Mouse (Mus musculus) lung, postnatal 0 days (tissue): ENCODE results near the gene Meis2. TPM values are rescaled to one million over a fixed set of nuclear protein-coding genes. Genes with fewer than 3 reads are reported as not detected.

Source experiments
- ATAC-seq: fragments of 200-750 bp; cut with Nextera tagmentation; 2 replicates; pipeline ENCODE4 v1.8.0; 2017; ENCODE audit warnings: moderate library complexity
- DNase-seq: peaks from one replicate; pipeline ENCODE4 v3.0.0-alpha.2; 2016; ENCODE audit warnings: low spot score
- H3K27ac ChIP-seq: fragments of 300-500 bp; sonication (generic); 2 replicates; pipeline ENCODE4 v1.5.1; 2014; ENCODE audit warnings: antibody characterized with exemption, mild to moderate bottlenecking, low read length, mixed read lengths
- H3K27me3 ChIP-seq: fragments of 300-500 bp; sonication (generic); replicated peaks from 2 replicates; pipeline ENCODE4 v1.6.1; 2014; ENCODE audit warnings: low read length, mixed read lengths; ENCODE audit not compliant: insufficient read depth
- H3K36me3 ChIP-seq: fragments of 300-500 bp; sonication (generic); 2 replicates; pipeline ENCODE4 v1.6.1; 2014; ENCODE audit warnings: low read length, mixed read lengths; ENCODE audit not compliant: insufficient read depth
- H3K4me1 ChIP-seq: fragments of 300-500 bp; sonication (generic); 2 replicates; pipeline ENCODE4 v1.6.1; 2014; ENCODE audit warnings: antibody characterized with exemption, low read depth, low read length, mixed read lengths; ENCODE audit not compliant: insufficient read depth
- H3K4me2 ChIP-seq: fragments of 300-500 bp; sonication (generic); replicated peaks from 2 replicates; pipeline ENCODE4 v1.6.1; 2014; ENCODE audit warnings: low read depth, mild to moderate bottlenecking, low read length, moderate library complexity, mixed read lengths
- H3K4me3 ChIP-seq: fragments of 300-500 bp; sonication (generic); 2 replicates; pipeline ENCODE4 v1.5.1; 2014; ENCODE audit warnings: low read depth, low read length
- H3K9ac ChIP-seq: fragments of 300-500 bp; sonication (generic); replicated peaks from 2 replicates; pipeline ENCODE4 v1.6.1; 2014; ENCODE audit warnings: low read depth, mild to moderate bottlenecking
- H3K9me3 ChIP-seq: fragments of 300-500 bp; sonication (generic); 2 replicates; pipeline ENCODE4 v1.6.1; 2016; ENCODE audit warnings: low read length, mixed read lengths
- CTCF ChIP-seq: IDR thresholded peaks from 2 replicates; pipeline ENCODE4 v1.5.1; 2016; ENCODE audit warnings: antibody characterized with exemption, mild to moderate bottlenecking
- EP300 ChIP-seq: IDR thresholded peaks from 2 replicates; pipeline ENCODE4 v1.6.1; 2016; ENCODE audit warnings: antibody characterized with exemption, mild to moderate bottlenecking, control low read depth
- WGBS: fragments of 180-500 bp; shearing (Covaris S2); extraction: QIAGEN DNeasy Blood & Tissue Kit; methylation state at CpG from one replicate; pipeline ENCODE4 v1.1.7; 2014; 5-methylcytosine and 5-hydroxymethylcytosine counted together
- polyA plus RNA-seq: library from polyadenylated mRNA; unstranded; fragments of >200 nt; fragmentation: Nextera tagmentation; extraction: Ambion mirVana; gene quantifications from 2 replicates; pipeline ENCODE4 v1.2.1, GENCODE M21; 2015

The Meis2 gene
- polyA plus RNA-seq, 1 experiment from 2014 or later: 12.0 TPM

DNA sequence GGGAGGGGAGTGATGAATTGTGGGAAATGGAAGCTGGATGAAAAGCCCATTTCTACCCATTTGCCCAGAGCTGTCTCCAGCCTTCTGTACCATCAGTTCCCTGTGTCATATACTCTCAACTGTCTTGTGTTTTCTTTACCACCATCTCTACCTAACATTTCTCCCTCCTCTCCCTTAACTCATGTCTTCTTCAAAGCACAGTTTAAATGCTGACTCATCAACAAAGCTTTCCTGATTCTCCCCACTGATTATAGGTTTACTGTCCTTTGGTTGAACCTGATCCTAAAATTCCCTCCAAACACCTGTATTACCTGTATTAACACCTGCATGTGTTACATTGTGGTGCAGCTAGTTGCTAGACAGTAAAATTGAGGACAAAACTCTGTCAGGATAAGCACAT, 222.8 kb downstream of the Meis2 start:
- no peaks in the 10 kb centered on the region for H3K4me1 ChIP-seq
- no peaks in the 10 kb centered on the region for H3K9me3 ChIP-seq
- ATAC-seq (no peak), DNase-seq (no peak)
- H3K4me3 ChIP-seq: no peak overlapping the region
- H3K9ac ChIP-seq: no peak overlapping the region
- no peak overlapping the region for H3K27ac ChIP-seq
- H3K27me3 ChIP-seq: no peaks in the 10 kb centered on the region
- H3K4me2 ChIP-seq: no peak overlapping the region
- TF ChIP-seq CTCF (no peak), EP300 (no peak)
- H3K36me3 ChIP-seq: no peaks in the 10 kb centered on the region

DNA sequence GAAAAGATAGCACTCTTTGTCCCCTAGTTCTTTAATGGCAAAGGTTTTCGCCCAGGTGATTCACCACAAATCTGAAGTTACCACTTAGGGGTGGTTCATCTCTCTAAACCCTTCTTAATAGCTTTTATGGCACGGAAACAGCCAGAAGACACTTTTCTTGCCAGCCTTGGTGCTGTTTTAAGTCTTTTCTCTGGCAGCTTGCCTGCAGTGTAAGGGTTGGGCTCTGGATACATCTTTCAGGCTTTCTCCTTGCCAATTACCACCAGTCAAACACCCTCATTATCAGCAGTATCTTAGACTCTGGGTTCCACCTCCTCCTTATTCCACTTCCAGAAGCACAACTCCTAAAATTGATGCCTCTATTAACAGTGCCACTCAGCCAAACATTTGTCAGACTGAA, 229.6 kb downstream of the Meis2 start:
- Histone ChIP-seq H3K27ac (no peak overlapping the region), H3K4me1 (no peaks in the 10 kb centered on the region), H3K4me3 (no peak overlapping the region), H3K36me3 (no peaks in the 10 kb centered on the region), H3K27me3 (no peaks in the 10 kb centered on the region), H3K9ac (no peak overlapping the region), H3K9me3 (no peaks in the 10 kb centered on the region), H3K4me2 (no peak overlapping the region)
- 75% methylated on average over 2 of the region's 2 CpGs for WGBS
- ATAC-seq (no peak), DNase-seq (no peak)
- TF ChIP-seq EP300: no peak
- TF ChIP-seq CTCF: no peak

DNA sequence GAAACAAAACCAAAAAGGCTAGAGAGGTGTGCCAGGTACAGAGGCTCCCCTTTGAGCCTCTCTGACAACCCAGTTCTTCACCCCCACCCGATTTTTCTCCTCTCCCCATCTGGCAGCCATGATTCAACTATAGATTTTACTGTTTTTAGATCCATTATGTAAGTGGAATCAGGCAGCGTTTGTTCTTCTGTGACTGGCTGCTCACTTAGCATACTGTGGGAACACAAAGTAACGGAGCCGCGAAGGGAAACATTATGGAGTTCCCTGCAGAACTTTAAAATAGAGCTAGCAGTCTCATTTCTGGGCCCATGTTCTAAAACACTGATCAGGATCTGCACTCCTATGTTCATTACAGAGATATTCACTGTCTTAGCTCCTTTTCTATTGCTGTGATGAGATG, 243.3 kb downstream of the Meis2 start:
- Histone ChIP-seq H3K27ac (no peak overlapping the region), H3K9me3 (no peaks in the 10 kb centered on the region), H3K4me3 (no peak overlapping the region), H3K36me3 (no peaks in the 10 kb centered on the region), H3K4me2 (no peak overlapping the region), H3K9ac (no peak overlapping the region), H3K4me1 (no peaks in the 10 kb centered on the region), H3K27me3 (no peaks in the 10 kb centered on the region)
- TF ChIP-seq EP300 (no peak), CTCF (no peak)
- WGBS: 91% methylated on average over 5 of the region's 5 CpGs
- DNase-seq: no peak
- ATAC-seq: no peak

DNA sequence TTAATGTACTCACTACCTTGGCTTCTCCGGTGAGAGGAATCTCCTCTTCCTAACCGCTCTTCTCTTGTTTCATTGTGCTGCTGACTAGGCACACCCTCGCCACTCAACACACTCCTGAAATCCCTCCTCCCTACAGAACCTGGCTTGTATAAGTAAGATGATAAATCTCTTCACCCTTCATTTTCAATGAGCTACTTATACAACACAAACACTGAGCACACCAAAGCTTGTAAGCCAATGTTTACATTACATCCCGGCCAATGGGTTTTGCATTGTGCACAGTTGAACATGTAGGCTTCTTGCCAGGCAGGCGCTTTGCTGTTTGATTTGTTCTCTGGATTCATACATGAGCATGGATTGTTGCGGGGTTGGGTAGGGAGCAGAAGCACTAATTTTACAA, 247.7 kb downstream of the Meis2 start:
- H3K4me2 ChIP-seq: no peak overlapping the region
- no peaks in the 10 kb centered on the region for H3K36me3 ChIP-seq
- ATAC-seq: peak; percentile 68
- no peak overlapping the region for H3K4me3 ChIP-seq
- H3K9me3 ChIP-seq: no peaks in the 10 kb centered on the region
- no peaks in the 10 kb centered on the region for H3K4me1 ChIP-seq
- WGBS: 25% methylated on average over 6 of the region's 6 CpGs
- TF ChIP-seq CTCF (no peak), EP300 (no peak)
- H3K9ac ChIP-seq: no peak overlapping the region
- no peaks in the 10 kb centered on the region for H3K27me3 ChIP-seq
- H3K27ac ChIP-seq: no peak overlapping the region
- DNase-seq: peak; percentile 56

DNA sequence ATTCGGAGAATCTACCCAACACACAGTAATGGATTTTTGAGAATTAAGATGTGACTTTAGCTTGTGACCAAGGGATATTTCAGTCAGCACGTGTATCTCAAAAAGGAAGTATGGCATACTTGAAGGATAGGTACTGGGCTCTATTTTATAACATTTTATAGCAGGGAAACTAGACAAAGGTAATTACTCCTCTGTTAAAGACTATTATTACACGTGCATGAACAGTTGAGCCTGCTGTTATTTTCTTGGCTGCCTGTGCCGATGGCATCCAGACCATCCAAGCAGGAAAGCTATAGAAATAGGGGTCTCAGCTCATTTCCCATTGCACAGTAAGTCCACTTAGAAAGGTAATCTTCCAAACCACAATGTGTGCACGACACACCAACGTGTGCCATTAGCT, 251.9 kb downstream of the Meis2 start:
- WGBS: 64% methylated on average over 6 of the region's 6 CpGs
- no peak for DNase-seq
- Histone ChIP-seq H3K27ac (no peak overlapping the region), H3K9ac (no peak overlapping the region), H3K4me2 (no peak overlapping the region), H3K27me3 (no peaks in the 10 kb centered on the region), H3K36me3 (no peaks in the 10 kb centered on the region), H3K4me3 (no peak overlapping the region), H3K4me1 (no peaks in the 10 kb centered on the region), H3K9me3 (no peaks in the 10 kb centered on the region)
- TF ChIP-seq EP300 (no peak), CTCF (no peak)
- no peak for ATAC-seq

DNA sequence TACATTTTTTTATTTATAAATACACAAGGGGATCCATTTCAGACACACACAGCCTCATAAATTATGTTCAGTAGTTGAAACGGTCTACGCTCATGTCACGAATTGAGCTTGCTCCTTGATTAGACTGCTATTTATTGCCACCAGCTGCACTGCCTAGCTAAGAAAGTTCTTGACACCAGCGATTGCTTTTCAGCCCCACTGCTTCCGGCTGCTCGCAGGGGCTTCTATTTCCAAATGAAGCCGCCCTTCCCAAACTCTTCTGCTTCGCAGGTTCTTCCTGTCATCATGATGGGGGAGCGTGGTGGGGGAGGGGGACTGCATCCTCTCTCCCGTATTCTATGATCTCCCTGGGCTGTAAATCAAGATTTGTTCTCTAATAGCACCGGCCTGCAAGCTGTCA, 252.3 kb downstream of the Meis2 start:
- Histone ChIP-seq H3K4me2 (no peak overlapping the region), H3K36me3 (no peaks in the 10 kb centered on the region), H3K9ac (no peak overlapping the region), H3K27ac (no peak overlapping the region), H3K9me3 (no peaks in the 10 kb centered on the region), H3K27me3 (no peaks in the 10 kb centered on the region), H3K4me3 (no peak overlapping the region), H3K4me1 (no peaks in the 10 kb centered on the region)
- DNase-seq (no peak), ATAC-seq (no peak)
- TF ChIP-seq CTCF (no peak), EP300 (no peak)
- WGBS: 37% methylated on average over 11 of the region's 11 CpGs
